8 mouse cellular contexts compared by ENCODE assay signal in the genomic region with DNA sequence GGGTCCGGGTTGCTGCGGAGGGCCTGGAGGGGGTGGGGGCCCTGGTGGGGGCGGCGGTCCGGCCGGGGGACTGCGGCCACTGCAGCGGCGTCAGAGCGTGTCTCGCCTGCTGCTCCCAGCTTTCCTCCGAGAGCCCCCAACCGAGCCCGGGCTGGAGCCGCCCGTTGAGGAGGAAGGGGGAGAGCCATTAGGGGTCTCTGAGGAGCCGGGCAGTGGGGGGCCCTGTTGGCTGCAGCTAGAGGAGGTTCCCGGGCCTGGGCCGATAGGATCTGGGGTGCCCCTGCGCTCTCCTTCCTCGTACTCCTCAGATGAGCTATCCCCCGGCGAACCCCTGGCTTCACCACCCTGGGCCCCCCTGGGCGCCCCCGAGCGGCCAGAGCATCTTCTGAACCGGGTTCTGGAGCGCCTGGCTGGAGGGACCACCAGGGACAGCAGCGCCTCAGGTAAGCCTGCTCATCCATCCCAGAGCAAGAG. TPM values are rescaled to one million over a fixed set of nuclear protein-coding genes. Genes with fewer than 3 reads are reported as not detected.
DNase-seq lines count a peak whose midpoint lies in the region; ATAC-seq and TF ChIP-seq lines count a peak whose summit lies in the region.

No protein-coding gene starts in this region.

- 2% methylated on average over 29 of the region's 29 CpGs for WGBS in lung, embryonic 14.5 days
- WGBS in hindbrain, embryonic 10.5 days = under 1% methylated on average over 29 of the region's 29 CpGs
- WGBS in midbrain, embryonic 10.5 days = under 1% methylated on average over 23 of the region's 29 CpGs

- DNase-seq in cerebellum, adult 11-12 months = peak; percentile 63
- DNase-seq in cerebellum, postnatal 10 days = no peak
- DNase-seq in lung, embryonic 14.5 days = peak; percentile 23
- DNase-seq in lung, postnatal 14 days = no peak
- peak; percentile 36 for DNase-seq in hindbrain, embryonic 10.5 days (ENCODE audit: low spot score)
- peak; percentile 37 for DNase-seq in midbrain, embryonic 10.5 days (ENCODE audit: low spot score)
- DNase-seq in thymus, postnatal 10 days (ENCODE audit: low spot score in 2 of 2) = peak; percentile 19 to 45
- DNase-seq in layer of hippocampus, postnatal 14 days (ENCODE audit: low spot score in 2 of 2) = no peak

- no peak overlapping the region for H3K27ac ChIP-seq in lung, embryonic 14.5 days (ENCODE audit: low read depth)
- H3K27ac ChIP-seq in hindbrain, embryonic 10.5 days = peak overlapping the region; percentile 81
- peak overlapping the region; percentile 82 for H3K27ac ChIP-seq in midbrain, embryonic 10.5 days (replicated peaks)

- H3K36me3 ChIP-seq in lung, embryonic 14.5 days (ENCODE audit: insufficient read depth) = peaks cover 24% of the 10 kb centered on the region
- peaks cover 29% of the 10 kb centered on the region for H3K36me3 ChIP-seq in hindbrain, embryonic 10.5 days
- peaks cover 29% of the 10 kb centered on the region for H3K36me3 ChIP-seq in midbrain, embryonic 10.5 days

- H3K4me1 ChIP-seq in lung, embryonic 14.5 days (ENCODE audit: insufficient read depth) = no peaks in the 10 kb centered on the region
- peaks cover 44% of the 10 kb centered on the region for H3K4me1 ChIP-seq in hindbrain, embryonic 10.5 days (replicated peaks)
- H3K4me1 ChIP-seq in midbrain, embryonic 10.5 days = peaks cover 54% of the 10 kb centered on the region

- H3K4me3 ChIP-seq in lung, embryonic 14.5 days (ENCODE audit: low read depth, low read length) = peak overlapping the region; percentile 61
- peak overlapping the region; percentile 74 for H3K4me3 ChIP-seq in hindbrain, embryonic 10.5 days
- peak overlapping the region; percentile 75 for H3K4me3 ChIP-seq in midbrain, embryonic 10.5 days

- H3K9ac ChIP-seq in lung, embryonic 14.5 days = peak overlapping the region; percentile 65

- H3K4me2 ChIP-seq in lung, embryonic 14.5 days = peak overlapping the region; percentile 100

- no peaks in the 10 kb centered on the region for H3K9me3 ChIP-seq in lung, embryonic 14.5 days (ENCODE audit: low read depth, low read length)
- H3K9me3 ChIP-seq in hindbrain, embryonic 10.5 days = no peaks in the 10 kb centered on the region
- H3K9me3 ChIP-seq in midbrain, embryonic 10.5 days (replicated peaks) = no peaks in the 10 kb centered on the region

- peak; percentile 32; the same call in 1 of the 2 replicates for ATAC-seq in lung, embryonic 14.5 days (ENCODE audit: insufficient read depth)

- TF ChIP-seq CTCF in lung, embryonic 14.5 days (IDR thresholded peaks at IDR 0.05; ENCODE audit: low read depth) = 0 out of 2 replicates have a peak, but pooled peaks have one; percentile 7

- peaks cover 14% of the 10 kb centered on the region for H3K27me3 ChIP-seq in lung, embryonic 14.5 days (ENCODE audit: insufficient read depth, low read length)
- peaks cover 50% of the 10 kb centered on the region for H3K27me3 ChIP-seq in hindbrain, embryonic 10.5 days (ENCODE audit: insufficient read depth, poor library complexity, severe bottlenecking)
- peaks cover 46% of the 10 kb centered on the region for H3K27me3 ChIP-seq in midbrain, embryonic 10.5 days (ENCODE audit: low read depth, poor library complexity, severe bottlenecking)

RNA-seq across cellular contexts. Expression of a gene that starts 0.7 kb away (rescaled TPM):
- polyA plus RNA-seq in lung, embryonic 14.5 days (2014; fragmentation: Nextera tagmentation; extraction: Ambion mirVana) = 1.5 and 2.1 TPM in 2 replicates
- polyA plus RNA-seq in hindbrain, embryonic 10.5 days (2016; fragmentation: Nextera tagmentation; extraction: Ambion mirVana) = 1.1 and 2.2 TPM in 2 replicates
- polyA plus RNA-seq in midbrain, embryonic 10.5 days (2016; fragmentation: Nextera tagmentation; extraction: Ambion mirVana) = 1.3 TPM in 2 replicates
- total RNA-seq in layer of hippocampus, postnatal 14 days (2021) = 100 to 1,000 TPM; 159 to 165 TPM

RNA-seq across cellular contexts. Expression of a gene that starts 26.2 kb away (rescaled TPM):
- 4.7 and 5.7 TPM in 2 replicates for polyA plus RNA-seq in lung, embryonic 14.5 days (2014; fragmentation: Nextera tagmentation; extraction: Ambion mirVana)
- polyA plus RNA-seq in hindbrain, embryonic 10.5 days (2016; fragmentation: Nextera tagmentation; extraction: Ambion mirVana) = 4.6 and 4.7 TPM in 2 replicates
- 3.7 and 3.9 TPM in 2 replicates for polyA plus RNA-seq in midbrain, embryonic 10.5 days (2016; fragmentation: Nextera tagmentation; extraction: Ambion mirVana)
- 10 to 100 TPM; 35.8 to 43.8 TPM for total RNA-seq in layer of hippocampus, postnatal 14 days (2021)

RNA-seq across cellular contexts. Expression of a gene that starts 32.6 kb away (rescaled TPM):
- polyA plus RNA-seq in lung, embryonic 14.5 days (2014; fragmentation: Nextera tagmentation; extraction: Ambion mirVana) = 41.0 and 42.8 TPM in 2 replicates
- 49.5 and 55.9 TPM in 2 replicates for polyA plus RNA-seq in hindbrain, embryonic 10.5 days (2016; fragmentation: Nextera tagmentation; extraction: Ambion mirVana)
- polyA plus RNA-seq in midbrain, embryonic 10.5 days (2016; fragmentation: Nextera tagmentation; extraction: Ambion mirVana) = 49.0 and 55.7 TPM in 2 replicates
- total RNA-seq in layer of hippocampus, postnatal 14 days (2021) = 10 to 100 TPM; 56.7 to 59.7 TPM

RNA-seq across cellular contexts. Expression of a gene that starts 42.0 kb away (rescaled TPM):
- polyA plus RNA-seq in lung, embryonic 14.5 days (2014; fragmentation: Nextera tagmentation; extraction: Ambion mirVana) = 16.2 and 16.3 TPM in 2 replicates
- 24.4 and 25.2 TPM in 2 replicates for polyA plus RNA-seq in hindbrain, embryonic 10.5 days (2016; fragmentation: Nextera tagmentation; extraction: Ambion mirVana)
- 22.9 and 24.3 TPM in 2 replicates for polyA plus RNA-seq in midbrain, embryonic 10.5 days (2016; fragmentation: Nextera tagmentation; extraction: Ambion mirVana)
- 100 to 1,000 TPM; 149 to 161 TPM for total RNA-seq in layer of hippocampus, postnatal 14 days (2021)

Comparison
In these comparisons a context has a peak if more than half of its experiments do, and no peak if none do; other contexts are left out.
1. DNase-seq: peak in cerebellum, adult 11-12 months (single experiment), lung, embryonic 14.5 days (single experiment), hindbrain, embryonic 10.5 days (single experiment), midbrain, embryonic 10.5 days (single experiment) and thymus, postnatal 10 days (2 of 2); none in cerebellum, postnatal 10 days (0 of 2), lung, postnatal 14 days (single experiment) and layer of hippocampus, postnatal 14 days (0 of 2).
2. Peak in every context shown above with its lines, with median percentiles within 50 percentile points of each other: H3K4me3 ChIP-seq.